ENCODE assay signal across 8 mouse cellular contexts in genomic region chr2:116975601-116976431, GRCm38 (mm10).
DNase-seq lines count a peak whose midpoint lies in the region; ATAC-seq and TF ChIP-seq lines count a peak whose summit lies in the region.

No protein-coding gene starts in this region.

- peak; percentile 6 for DNase-seq in T-cell, adult 2 months (ENCODE audit: low spot score)
- DNase-seq in gastrocnemius, postnatal 10 days = peak; percentile 76
- DNase-seq in hindlimb bud, embryonic 11.5 days (ENCODE audit: extremely low spot score, low read depth, low spot score) = peak; percentile 77
- peak; percentile 84 to 90 for DNase-seq in left cerebral cortex, adult 2 months (ENCODE audit: extremely low spot score in 1 of 2, low spot score in 2 of 2)
- peak; percentile 85 to 91 for DNase-seq in lung, postnatal 4 days
- DNase-seq in retina, postnatal 7 days (ENCODE audit: low read depth, low spot score) = peak; percentile 57
- peak; percentile 48 to 50 for DNase-seq in urinary bladder, adult 18-20 months (ENCODE audit: low spot score in 2 of 2)

- TF ChIP-seq CTCF in left cerebral cortex, adult 2 months (IDR thresholded peaks at IDR 0.05) = peak; percentile 28

- peak overlapping the region; percentile 50 for H3K4me3 ChIP-seq in left cerebral cortex, adult 2 months

- peak overlapping the region; percentile 97 for H3K27ac ChIP-seq in left cerebral cortex, adult 2 months

- ATAC-seq in common myeloid progenitor, adult 5-6 weeks (replicated peaks; ENCODE audit: low read depth, poor library complexity, severe bottlenecking) = peak; percentile 21

- intact Hi-C loops in left cerebral cortex, adult 2 months (cut with DNase I) = loop anchor here (1.0 to 5.0 kb wide), 4 partner anchors 42 to 201 kb away; no protein-coding TSS in a partner anchor

Comparison
In these comparisons a context has a peak if more than half of its experiments do, and no peak if none do; other contexts are left out.
1. Peak in every context shown above with its lines: DNase-seq, ATAC-seq, H3K4me3 ChIP-seq and H3K27ac ChIP-seq.
2. DNase-seq: peak in every context shown above with its lines; median percentile 88 in lung, postnatal 4 days; 87 in left cerebral cortex, adult 2 months; 77 in hindlimb bud, embryonic 11.5 days; 76 in gastrocnemius, postnatal 10 days; 57 in retina, postnatal 7 days; 49 in urinary bladder, adult 18-20 months; 6 in T-cell, adult 2 months.